ENCODE assay signal across 24 mouse cellular contexts in genomic region chr11:58989166-58989565, GRCm38 (mm10).
"Had no signal": no experiment of that assay in that cellular context is flagged by ENCODE, and none has a peak within 500 bp of the region (broad histone marks: within the 10 kb centered on the region; RNA-seq: fewer than 3 reads in every experiment).

No protein-coding gene starts in this region.

- DNase-seq: layer of hippocampus, adult 9-11 months; liver; lung, adult 18-20 months; lung, postnatal 10 days; lung, postnatal 36 days; midbrain, embryonic 14.5 days; right cerebral cortex, adult 18-20 months; right cerebral cortex, postnatal 14 days; right cerebral cortex, postnatal 4 days; thymus, adult 2 months; thymus, postnatal 14 days; thymus, postnatal 4 days had no signal

- H3K9me3 ChIP-seq: limb, embryonic 10.5 days; limb, embryonic 13.5 days; liver, embryonic 12.5 days; liver, embryonic 15.5 days; lung, embryonic 15.5 days; megakaryocyte, embryonic 14.5 days; midbrain, embryonic 10.5 days; neural tube, embryonic 12.5 days; neural tube, embryonic 15.5 days had no signal

- H3K4me3 ChIP-seq: layer of hippocampus, adult 2 months; limb, embryonic 10.5 days; limb, embryonic 13.5 days; liver, embryonic 12.5 days; liver, embryonic 15.5 days; lung, embryonic 15.5 days; megakaryocyte, embryonic 14.5 days; midbrain, embryonic 10.5 days; neural tube, embryonic 12.5 days; neural tube, embryonic 15.5 days had no signal

- H3K9ac ChIP-seq: limb, embryonic 13.5 days; liver, embryonic 12.5 days; liver, embryonic 15.5 days; lung, embryonic 15.5 days; neural tube, embryonic 12.5 days; neural tube, embryonic 15.5 days had no signal

- H3K4me2 ChIP-seq: limb, embryonic 13.5 days; liver, embryonic 12.5 days; liver, embryonic 15.5 days; lung, embryonic 15.5 days; neural tube, embryonic 12.5 days; neural tube, embryonic 15.5 days had no signal

- H3K27me3 ChIP-seq: megakaryocyte, embryonic 14.5 days had no signal

- H3K27ac ChIP-seq: kidney, postnatal 0 days; layer of hippocampus, adult 2 months; limb, embryonic 10.5 days; limb, embryonic 13.5 days; liver, embryonic 12.5 days; liver, embryonic 15.5 days; lung, embryonic 15.5 days; midbrain, embryonic 10.5 days; neural tube, embryonic 12.5 days; neural tube, embryonic 15.5 days; stomach, postnatal 0 days had no signal

- ATAC-seq: liver, embryonic 12.5 days had no signal
